ENCODE assay signal across 14 mouse cellular contexts in genomic region chr7:83966047-83966818, GRCm38 (mm10).
A peak's percentile ranks its signal among the peaks of the same experiment; 100 is the strongest.
DNase-seq lines count a peak whose midpoint lies in the region; ATAC-seq lines count a peak whose summit lies in the region.
"Had no signal": no experiment of that assay in that cellular context is flagged by ENCODE, and none has a peak within 500 bp of the region (broad histone marks: within the 10 kb centered on the region; RNA-seq: fewer than 3 reads in every experiment).

No protein-coding gene starts in this region.

- no peak overlapping the region for H3K27ac ChIP-seq in heart, embryonic 12.5 days (ENCODE audit: poor library complexity, severe bottlenecking)
- H3K27ac ChIP-seq in heart, embryonic 16.5 days (ENCODE audit: low read length): peak overlapping the region; percentile 51
- H3K27ac ChIP-seq in forebrain, embryonic 14.5 days (ENCODE audit: low read depth, low read length): no peak overlapping the region
- H3K27ac ChIP-seq: hindbrain, embryonic 15.5 days; midbrain, embryonic 12.5 days had no signal

- peaks cover 8% of the 10 kb centered on the region; the same call in 1 of the 2 replicates for H3K4me1 ChIP-seq in heart, embryonic 12.5 days (replicated peaks)
- H3K4me1 ChIP-seq in heart, embryonic 16.5 days (ENCODE audit: control insufficient read depth, insufficient read depth, low read length): 0 out of 2 replicates have a peak, but pooled peaks cover 3% of the 10 kb centered on the region
- H3K4me1 ChIP-seq in forebrain, embryonic 14.5 days (ENCODE audit: control insufficient read depth, insufficient read depth, low read length): no peaks in the 10 kb centered on the region
- H3K4me1 ChIP-seq: hindbrain, embryonic 15.5 days; midbrain, embryonic 12.5 days had no signal

- H3K4me2 ChIP-seq in heart, embryonic 12.5 days: no peak overlapping the region
- no peak overlapping the region for H3K4me2 ChIP-seq in heart, embryonic 16.5 days (ENCODE audit: low read depth, low read length)
- H3K4me2 ChIP-seq in forebrain, embryonic 14.5 days (ENCODE audit: low read length): no peak overlapping the region
- H3K4me2 ChIP-seq: hindbrain, embryonic 15.5 days; midbrain, embryonic 12.5 days had no signal

- ATAC-seq in heart, embryonic 12.5 days (ENCODE audit: insufficient number of reproducible peaks, low FRiP score): no peak
- ATAC-seq in heart, embryonic 16.5 days (replicated peaks; ENCODE audit: extremely low read depth, insufficient read depth, low FRiP score): no peak
- ATAC-seq in forebrain, embryonic 14.5 days: no peak
- ATAC-seq: CD4-positive, CD25-positive, alpha-beta regulatory T cell, adult 4 months; forebrain, postnatal 0 days had no signal

- DNase-seq in heart, adult 8-10 months (ENCODE audit: low spot score): peak; percentile 22
- DNase-seq in ZHBTc4 (ENCODE audit: low read depth, low spot score): peak; percentile 32
- DNase-seq in skeletal muscle tissue, adult 2 months (ENCODE audit: low read depth, low spot score): peak; percentile 26
- no peak for DNase-seq in left cerebral cortex, adult 11 months (ENCODE audit: low spot score)
- no peak for DNase-seq in forebrain, embryonic 14.5 days (ENCODE audit: low spot score)
- DNase-seq: cerebellum, adult 18-20 months; forebrain, postnatal 0 days; kidney, adult 8-10 months; layer of hippocampus, adult 9-11 months had no signal

- no peak overlapping the region for H3K4me3 ChIP-seq in heart, embryonic 12.5 days
- H3K4me3 ChIP-seq in heart, embryonic 16.5 days (ENCODE audit: low read length): no peak overlapping the region
- H3K4me3 ChIP-seq in forebrain, embryonic 14.5 days (ENCODE audit: low read depth, low read length): no peak overlapping the region
- H3K4me3 ChIP-seq: hindbrain, embryonic 15.5 days; midbrain, embryonic 12.5 days had no signal

- no peaks in the 10 kb centered on the region for H3K36me3 ChIP-seq in heart, embryonic 12.5 days
- H3K36me3 ChIP-seq in heart, embryonic 16.5 days (ENCODE audit: control insufficient read depth, insufficient read depth): no peaks in the 10 kb centered on the region
- no peaks in the 10 kb centered on the region for H3K36me3 ChIP-seq in forebrain, embryonic 14.5 days (ENCODE audit: control insufficient read depth, insufficient read depth, low read length)
- H3K36me3 ChIP-seq: hindbrain, embryonic 15.5 days; midbrain, embryonic 12.5 days had no signal

- WGBS in heart, embryonic 12.5 days: 67% methylated on average over 5 of the region's 5 CpGs
- WGBS in heart, embryonic 16.5 days: 60% methylated on average over 5 of the region's 5 CpGs
- 87% methylated on average over 5 of the region's 5 CpGs for WGBS in forebrain, embryonic 14.5 days

- H3K9me3 ChIP-seq in heart, embryonic 12.5 days (replicated peaks): no peaks in the 10 kb centered on the region
- no peaks in the 10 kb centered on the region for H3K9me3 ChIP-seq in heart, embryonic 16.5 days (replicated peaks; ENCODE audit: control insufficient read depth, low read length)
- H3K9me3 ChIP-seq in forebrain, embryonic 14.5 days (replicated peaks; ENCODE audit: control insufficient read depth, low read length): no peaks in the 10 kb centered on the region
- H3K9me3 ChIP-seq: hindbrain, embryonic 15.5 days; midbrain, embryonic 12.5 days had no signal

- H3K9ac ChIP-seq in heart, embryonic 12.5 days: no peak overlapping the region
- no peak overlapping the region for H3K9ac ChIP-seq in heart, embryonic 16.5 days (ENCODE audit: low read length)
- no peak overlapping the region for H3K9ac ChIP-seq in forebrain, embryonic 14.5 days (ENCODE audit: low read length)
- H3K9ac ChIP-seq: forebrain, postnatal 0 days; hindbrain, embryonic 15.5 days; midbrain, embryonic 12.5 days had no signal

- H3K27me3 ChIP-seq in heart, embryonic 12.5 days (replicated peaks): no peaks in the 10 kb centered on the region
- no peaks in the 10 kb centered on the region for H3K27me3 ChIP-seq in heart, embryonic 16.5 days (ENCODE audit: control insufficient read depth, insufficient read depth, low read length)
- no peaks in the 10 kb centered on the region for H3K27me3 ChIP-seq in forebrain, embryonic 14.5 days (replicated peaks; ENCODE audit: control insufficient read depth, insufficient read depth, low read length)
- H3K27me3 ChIP-seq: hindbrain, embryonic 15.5 days; midbrain, embryonic 12.5 days had no signal

Comparison
In these comparisons a context has a peak if more than half of its experiments do, and no peak if none do; other contexts are left out.
1. DNase-seq: peak in heart, adult 8-10 months (single experiment), ZHBTc4 (single experiment) and skeletal muscle tissue, adult 2 months (single experiment); none in left cerebral cortex, adult 11 months (single experiment) and forebrain, embryonic 14.5 days (single experiment).